Mouse (Mus musculus) lung, adult 2 months (tissue): ENCODE results near the gene Ryr1.

Experiments used
- CTCF ChIP-seq: fragments of 200-500 bp; IDR thresholded peaks from 2 replicates; pipeline ENCODE4 v1.5.1; 2011; ENCODE audit warnings: mild to moderate bottlenecking, low read length, control low read depth; ENCODE audit not compliant: insufficient read depth
- POLR2A ChIP-seq: fragments of 200-500 bp; IDR thresholded peaks from 2 replicates; pipeline ENCODE4 v1.6.1; 2011; ENCODE audit warnings: low read depth, mild to moderate bottlenecking, control low read depth, low read length, borderline replicate concordance; ENCODE audit errors: extremely low read depth

DNA sequence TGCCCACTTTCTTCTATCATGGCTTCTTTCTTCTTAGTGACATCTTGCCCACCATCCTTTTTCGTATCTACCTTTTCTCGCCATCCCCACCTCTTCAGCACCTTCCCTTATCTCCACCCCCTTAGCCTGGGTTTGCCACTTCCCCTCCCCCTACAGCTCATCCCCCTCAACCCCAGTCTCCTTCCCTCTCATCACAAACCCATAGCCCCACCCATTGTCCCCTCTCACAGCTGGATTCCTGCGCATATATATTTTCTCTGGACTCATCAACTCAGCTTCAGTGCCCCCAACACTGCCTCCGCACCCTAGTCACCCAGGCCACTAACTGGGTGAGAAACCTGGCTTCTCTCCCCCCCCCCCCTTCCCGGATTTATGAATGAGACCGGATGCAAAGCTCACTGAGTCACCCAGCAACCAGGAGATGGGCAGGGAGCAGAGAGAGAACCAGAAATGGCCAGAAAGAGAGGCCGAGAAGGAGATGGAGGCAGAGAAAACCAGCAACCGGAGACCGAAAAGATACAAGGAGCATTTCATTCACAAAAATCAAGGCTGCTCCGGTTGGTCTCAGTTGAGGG is 43.2 kb upstream of the Ryr1 start:
- TF ChIP-seq CTCF (no peak), POLR2A (no peak)
